Mouse (Mus musculus): ENCODE measurements around the gene Nkpd1. TPM values are rescaled to one million over a fixed set of nuclear protein-coding genes. Genes with fewer than 3 reads are reported as not detected.
"Not testable (repeated sequence)": the region's sequence is repeated elsewhere in the genome, so short reads cannot be mapped to it uniquely, and the experiment has no call there.

Nkpd1 gene
- total and polyA plus RNA-seq, 3 experiments: 0.22 to 0.55 (median 0.53) TPM

DNA sequence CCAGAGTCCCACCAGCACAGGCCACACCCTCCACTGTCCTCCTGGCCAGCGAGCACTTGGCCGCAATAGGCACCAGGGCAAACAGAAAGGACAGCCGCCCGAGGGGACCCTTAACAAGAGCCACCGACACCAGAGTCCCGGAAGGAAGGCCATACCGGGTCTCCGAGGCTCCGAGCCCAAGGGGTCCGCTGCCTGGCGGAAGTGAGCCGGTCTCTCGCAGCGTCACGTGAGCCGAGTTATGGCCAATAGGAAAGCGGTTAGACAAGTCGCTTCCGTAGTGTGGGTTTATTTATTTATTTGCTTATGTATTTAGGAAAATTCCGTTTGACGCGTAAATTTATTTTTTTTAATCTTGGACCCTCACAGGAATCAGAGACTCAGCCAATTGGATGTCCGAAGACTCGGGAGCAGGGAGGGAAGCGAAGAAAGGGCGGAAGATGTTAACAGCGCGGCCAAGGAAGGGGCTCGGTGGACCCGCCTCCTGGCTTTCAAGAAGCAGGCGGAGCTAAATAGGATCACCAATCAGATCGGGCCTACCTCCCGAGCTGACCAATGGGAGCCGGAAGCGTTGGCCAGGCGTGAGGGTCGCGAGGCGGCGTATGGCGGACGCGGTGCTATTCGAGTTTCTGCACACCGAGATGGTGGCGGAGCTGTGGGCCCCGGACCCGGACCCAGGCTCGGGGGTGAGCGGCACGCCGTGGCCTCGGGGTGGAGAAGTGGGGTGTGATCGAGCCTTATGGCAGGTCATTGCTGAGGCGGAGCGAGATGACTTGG lies 9.3 kb upstream of the Nkpd1 start, which contains the start of the genes Bloc1s3 and Trappc6a:
Gene Bloc1s3 (minus strand): TSS at position 218 of the 774 bp plus-strand sequence.
Gene Trappc6a (plus strand): TSS at position 246 of the 774 bp plus-strand sequence.
- DNase-seq (ENCODE audit: low spot score) (peak; percentile 99), ATAC-seq (ENCODE audit: extremely low read depth, insufficient number of reproducible peaks, low FRiP score, poor library complexity, severe bottlenecking) (peak; percentile 91)
- Histone ChIP-seq H3K36me3 (replicated peaks) (peaks cover 51% of the 10 kb centered on the region), H3K4me3 (ENCODE audit: low read depth, low read length) (peak within 1 kb of the TSS; percentile 92), H3K4me1 (ENCODE audit: insufficient read depth, low read depth, low read length) (peaks cover 42% of the 10 kb centered on the region), H3K9me3 (replicated peaks) (no peaks in the 10 kb centered on the region), H3K27me3 (ENCODE audit: insufficient read depth, low read length) (no peaks in the 10 kb centered on the region)
- TF ChIP-seq GATA1 (IDR thresholded peaks at IDR 0.05; ENCODE audit: borderline replicate concordance, low read length) (no peak), TAL1 (conservative IDR thresholded peaks at IDR 0.05; ENCODE audit: low read depth, low read length) (no peak), CTCF (IDR thresholded peaks at IDR 0.05; ENCODE audit: low read depth, low read length) (no peak), POLR2AphosphoS5 (IDR thresholded peaks at IDR 0.05; ENCODE audit: insufficient replicate concordance, low read depth, low read length) (0 out of 2 replicates have a peak, but pooled peaks have one; percentile 60)

DNA sequence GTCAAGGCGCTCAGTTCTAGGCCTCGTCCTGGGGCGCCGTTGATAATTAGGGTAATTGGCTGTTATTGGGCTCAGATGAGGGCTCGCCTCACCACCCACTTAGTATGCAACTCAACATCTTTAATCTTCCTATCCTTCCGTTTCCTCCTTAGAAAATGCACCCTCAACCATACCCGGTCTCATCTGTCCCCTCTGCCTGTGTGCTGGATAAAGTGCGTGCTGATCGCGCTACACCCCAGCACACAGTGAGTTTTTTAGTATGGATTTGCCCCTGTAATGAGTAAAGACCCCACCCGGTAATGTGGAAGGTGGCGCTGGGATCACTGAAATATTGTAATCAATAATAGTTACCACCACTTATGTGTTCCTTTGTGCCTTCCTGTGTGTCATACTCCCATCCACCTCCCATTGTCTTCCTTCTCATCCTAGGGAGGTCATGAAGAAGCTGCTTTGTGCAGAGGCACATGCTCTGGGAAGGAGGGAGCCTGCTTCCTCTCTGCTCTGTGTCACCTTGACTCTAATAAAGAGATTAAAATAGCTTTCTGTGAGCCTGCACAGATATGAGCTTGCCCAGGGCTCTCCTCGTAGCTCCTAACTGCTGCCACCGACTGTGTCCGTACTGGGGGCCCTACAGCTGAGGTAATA lies 8.6 kb upstream of the Nkpd1 start:
- DNase-seq (ENCODE audit: low spot score): peak; percentile 40

GRCm38 (mm10) chr7:19509786-19510185 lies 7.9 kb upstream of the Nkpd1 start:
- TF ChIP-seq POLR2AphosphoS5 (IDR thresholded peaks at IDR 0.05; ENCODE audit: insufficient replicate concordance, low read depth, low read length): no peak
- no peak for TF ChIP-seq CTCF (IDR thresholded peaks at IDR 0.05; ENCODE audit: low read depth, low read length)
- TF ChIP-seq GATA2 (IDR thresholded peaks at IDR 0.05; ENCODE audit: borderline replicate concordance, low read depth, low read length): no peak
- no peak for TF ChIP-seq GATA1 (IDR thresholded peaks at IDR 0.05; ENCODE audit: borderline replicate concordance, low read length)

More for the DNA sequence above, 8.6 kb upstream of the Nkpd1 start:
- TF ChIP-seq GATA2 (IDR thresholded peaks at IDR 0.05; ENCODE audit: borderline replicate concordance, low read depth, low read length) (no peak), GATA1 (IDR thresholded peaks at IDR 0.05; ENCODE audit: borderline replicate concordance, low read length) (no peak), CTCF (IDR thresholded peaks at IDR 0.05; ENCODE audit: low read depth, low read length) (no peak), TAL1 (conservative IDR thresholded peaks at IDR 0.05; ENCODE audit: low read depth, low read length) (no peak), POLR2AphosphoS5 (IDR thresholded peaks at IDR 0.05; ENCODE audit: insufficient replicate concordance, low read depth, low read length) (no peak)
- ATAC-seq (ENCODE audit: extremely low read depth, insufficient number of reproducible peaks, low FRiP score, poor library complexity, severe bottlenecking): no peak
- Histone ChIP-seq H3K4me1 (ENCODE audit: insufficient read depth, low read depth, low read length) (peaks cover 42% of the 10 kb centered on the region), H3K9me3 (replicated peaks) (no peaks in the 10 kb centered on the region), H3K4me3 (ENCODE audit: low read depth, low read length) (peak overlapping the region; percentile 92), H3K27me3 (ENCODE audit: insufficient read depth, low read length) (no peaks in the 10 kb centered on the region), H3K36me3 (replicated peaks) (peaks cover 55% of the 10 kb centered on the region)

GRCm38 (mm10) chr7:19511934-19512333 lies 5.7 kb upstream of the Nkpd1 start:
- ATAC-seq (ENCODE audit: extremely low read depth, insufficient number of reproducible peaks, low FRiP score, poor library complexity, severe bottlenecking); H3K9me3 ChIP-seq (replicated peaks); H3K4me3 ChIP-seq (ENCODE audit: low read depth, low read length); DNase-seq (ENCODE audit: low spot score); H3K27me3 ChIP-seq (ENCODE audit: insufficient read depth, low read length): not testable (repeated sequence)
- Histone ChIP-seq H3K36me3 (replicated peaks) (peaks cover 68% of the 10 kb centered on the region), H3K4me1 (ENCODE audit: insufficient read depth, low read depth, low read length) (peaks cover 31% of the 10 kb centered on the region)

More at GRCm38 (mm10) chr7:19509786-19510185, 7.9 kb upstream of the Nkpd1 start:
- Histone ChIP-seq H3K4me1 (ENCODE audit: insufficient read depth, low read depth, low read length) (peaks cover 46% of the 10 kb centered on the region), H3K9me3 (replicated peaks) (no peaks in the 10 kb centered on the region), H3K36me3 (replicated peaks) (peaks cover 55% of the 10 kb centered on the region), H3K4me3 (ENCODE audit: low read depth, low read length) (peak overlapping the region; percentile 92), H3K27me3 (ENCODE audit: insufficient read depth, low read length) (no peaks in the 10 kb centered on the region)
- ATAC-seq (ENCODE audit: extremely low read depth, insufficient number of reproducible peaks, low FRiP score, poor library complexity, severe bottlenecking): no peak
- no peak for DNase-seq (ENCODE audit: low spot score)

DNA sequence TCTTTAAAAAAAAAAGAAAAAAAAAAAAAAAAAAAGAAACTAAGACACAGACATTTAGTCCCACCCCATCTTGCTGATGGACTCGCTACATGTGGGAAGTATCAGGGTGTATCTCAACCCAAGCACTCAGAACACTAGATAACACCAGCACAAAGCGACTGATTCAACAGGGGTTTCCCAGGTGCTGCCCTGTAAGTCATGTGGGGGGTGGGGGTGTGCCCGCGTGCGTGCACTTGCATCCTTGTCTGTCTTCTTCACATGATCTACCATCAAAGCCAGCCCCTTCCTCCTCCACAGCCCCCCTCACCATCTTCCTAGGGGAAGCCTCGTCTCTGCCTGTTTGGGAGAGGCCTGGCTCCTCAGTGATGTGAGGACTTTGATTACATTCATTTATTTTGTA lies 5.3 kb upstream of the Nkpd1 start:
- H3K9me3 ChIP-seq (replicated peaks): no peaks in the 10 kb centered on the region
- no peaks in the 10 kb centered on the region for H3K27me3 ChIP-seq (ENCODE audit: insufficient read depth, low read length)
- DNase-seq (ENCODE audit: low spot score) (no peak), ATAC-seq (ENCODE audit: extremely low read depth, insufficient number of reproducible peaks, low FRiP score, poor library complexity, severe bottlenecking) (no peak)
- no peak overlapping the region for H3K4me3 ChIP-seq (ENCODE audit: low read depth, low read length)
- H3K4me1 ChIP-seq (ENCODE audit: insufficient read depth, low read depth, low read length): peaks cover 28% of the 10 kb centered on the region
- peaks cover 69% of the 10 kb centered on the region for H3K36me3 ChIP-seq (replicated peaks)
- no peak for TF ChIP-seq TAL1 (conservative IDR thresholded peaks at IDR 0.05; ENCODE audit: low read depth, low read length)
- TF ChIP-seq POLR2AphosphoS5 (IDR thresholded peaks at IDR 0.05; ENCODE audit: insufficient replicate concordance, low read depth, low read length): no peak
- TF ChIP-seq GATA2 (IDR thresholded peaks at IDR 0.05; ENCODE audit: borderline replicate concordance, low read depth, low read length): no peak
- no peak for TF ChIP-seq CTCF (IDR thresholded peaks at IDR 0.05; ENCODE audit: low read depth, low read length)
- TF ChIP-seq GATA1 (IDR thresholded peaks at IDR 0.05; ENCODE audit: borderline replicate concordance, low read length): no peak

DNA sequence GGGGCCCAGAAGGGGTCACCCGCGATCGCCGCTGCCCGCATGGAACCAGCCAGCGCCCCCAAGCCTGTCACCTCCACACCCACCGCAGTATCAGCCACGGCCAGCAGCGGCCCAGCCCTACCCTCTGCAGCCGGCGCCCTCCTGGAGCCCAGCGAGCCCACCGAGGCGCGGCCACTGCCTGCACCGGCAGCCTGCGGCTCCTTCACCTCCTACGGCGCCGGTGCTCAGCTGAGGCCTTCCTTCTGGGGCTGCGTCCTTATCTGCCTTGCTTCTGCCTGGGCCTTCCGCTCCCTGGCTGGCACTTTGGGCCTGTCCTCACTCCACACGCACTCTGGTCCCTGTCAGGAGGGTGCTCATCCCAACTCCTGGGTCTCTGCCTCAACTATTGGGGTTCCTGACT lies 2.4 kb downstream of the Nkpd1 start:
- Histone ChIP-seq H3K4me1 (ENCODE audit: insufficient read depth, low read depth, low read length) (peaks cover 13% of the 10 kb centered on the region), H3K4me3 (ENCODE audit: low read depth, low read length) (no peak overlapping the region), H3K36me3 (replicated peaks) (peaks cover 27% of the 10 kb centered on the region), H3K9me3 (replicated peaks) (peaks cover 19% of the 10 kb centered on the region), H3K27me3 (ENCODE audit: insufficient read depth, low read length) (peaks cover 34% of the 10 kb centered on the region; the same call in 1 of the 2 replicates)
- ATAC-seq (ENCODE audit: extremely low read depth, insufficient number of reproducible peaks, low FRiP score, poor library complexity, severe bottlenecking): no peak
- TF ChIP-seq POLR2AphosphoS5 (IDR thresholded peaks at IDR 0.05; ENCODE audit: insufficient replicate concordance, low read depth, low read length): no peak
- TF ChIP-seq CTCF (IDR thresholded peaks at IDR 0.05; ENCODE audit: low read depth, low read length): no peak
- no peak for TF ChIP-seq TAL1 (conservative IDR thresholded peaks at IDR 0.05; ENCODE audit: low read depth, low read length)
- TF ChIP-seq GATA2 (IDR thresholded peaks at IDR 0.05; ENCODE audit: borderline replicate concordance, low read depth, low read length): no peak
- TF ChIP-seq GATA1 (IDR thresholded peaks at IDR 0.05; ENCODE audit: borderline replicate concordance, low read length): no peak
- no peak for DNase-seq (ENCODE audit: low spot score)
